In genomic region chr5:125106191-125106590, GRCm38 (mm10) we compare ENCODE assay signal across 8 mouse cellular contexts.
A peak's percentile ranks its signal among the peaks of the same experiment; 100 is the strongest.
DNase-seq lines count a peak whose midpoint lies in the region; ATAC-seq lines count a peak whose summit lies in the region.

No protein-coding gene starts in this region.

- no peaks in the 10 kb centered on the region for H3K27me3 ChIP-seq in heart, embryonic 12.5 days (replicated peaks)
- H3K27me3 ChIP-seq in megakaryocyte, embryonic 14.5 days (replicated peaks), result peaks cover 52% of the 10 kb centered on the region
- H3K27me3 ChIP-seq in hindbrain, embryonic 16.5 days (replicated peaks; ENCODE audit: control insufficient read depth, insufficient read depth, low read length), result no peaks in the 10 kb centered on the region
- H3K27me3 ChIP-seq in neural tube, embryonic 15.5 days (replicated peaks), result no peaks in the 10 kb centered on the region

- H3K4me3 ChIP-seq in heart, embryonic 12.5 days, result no peak overlapping the region
- H3K4me3 ChIP-seq in megakaryocyte, embryonic 14.5 days (replicated peaks), result peak overlapping the region; percentile 90
- no peak overlapping the region for H3K4me3 ChIP-seq in hindbrain, embryonic 16.5 days (ENCODE audit: low read length)
- no peak overlapping the region for H3K4me3 ChIP-seq in neural tube, embryonic 15.5 days (replicated peaks)

- peaks cover 70% of the 10 kb centered on the region for H3K36me3 ChIP-seq in heart, embryonic 12.5 days
- H3K36me3 ChIP-seq in megakaryocyte, embryonic 14.5 days (replicated peaks; ENCODE audit: low read length), result peaks cover 81% of the 10 kb centered on the region
- peaks cover 26% of the 10 kb centered on the region for H3K36me3 ChIP-seq in hindbrain, embryonic 16.5 days (ENCODE audit: control insufficient read depth, insufficient read depth, low read length)
- peaks cover 38% of the 10 kb centered on the region for H3K36me3 ChIP-seq in neural tube, embryonic 15.5 days

- H3K9ac ChIP-seq in heart, embryonic 12.5 days, result no peak overlapping the region
- no peak overlapping the region for H3K9ac ChIP-seq in hindbrain, embryonic 16.5 days (ENCODE audit: low read depth, low read length)
- no peak overlapping the region for H3K9ac ChIP-seq in neural tube, embryonic 15.5 days (replicated peaks)

- H3K4me1 ChIP-seq in heart, embryonic 12.5 days (replicated peaks), result peaks cover 65% of the 10 kb centered on the region
- H3K4me1 ChIP-seq in megakaryocyte, embryonic 14.5 days, result peaks cover 70% of the 10 kb centered on the region
- H3K4me1 ChIP-seq in hindbrain, embryonic 16.5 days (ENCODE audit: control insufficient read depth, insufficient read depth, low read depth, low read length), result peaks cover 31% of the 10 kb centered on the region
- peaks cover 60% of the 10 kb centered on the region for H3K4me1 ChIP-seq in neural tube, embryonic 15.5 days

- no peak overlapping the region for H3K4me2 ChIP-seq in heart, embryonic 12.5 days
- no peak overlapping the region for H3K4me2 ChIP-seq in hindbrain, embryonic 16.5 days (ENCODE audit: low read length)
- H3K4me2 ChIP-seq in neural tube, embryonic 15.5 days, result no peak overlapping the region

- H3K27ac ChIP-seq in heart, embryonic 12.5 days (ENCODE audit: poor library complexity, severe bottlenecking), result no peak overlapping the region
- H3K27ac ChIP-seq in hindbrain, embryonic 16.5 days (ENCODE audit: low read depth, low read length), result no peak overlapping the region
- H3K27ac ChIP-seq in neural tube, embryonic 15.5 days (replicated peaks), result no peak overlapping the region

- no peaks in the 10 kb centered on the region for H3K9me3 ChIP-seq in heart, embryonic 12.5 days (replicated peaks)
- H3K9me3 ChIP-seq in megakaryocyte, embryonic 14.5 days, result peaks cover 9% of the 10 kb centered on the region; the same call in 1 of the 2 replicates
- no peaks in the 10 kb centered on the region for H3K9me3 ChIP-seq in hindbrain, embryonic 16.5 days (ENCODE audit: control insufficient read depth, low read length)
- no peaks in the 10 kb centered on the region for H3K9me3 ChIP-seq in neural tube, embryonic 15.5 days (replicated peaks)

- ATAC-seq in heart, embryonic 12.5 days (ENCODE audit: insufficient number of reproducible peaks, low FRiP score), result no peak
- peak; percentile 94 for ATAC-seq in inflammation-experienced regulatory T-cells, adult 6 months
- ATAC-seq in hindbrain, embryonic 16.5 days, result no peak
- ATAC-seq in neural tube, embryonic 15.5 days (ENCODE audit: low FRiP score), result no peak

- WGBS in heart, embryonic 12.5 days, result 72% methylated on average over 16 of the region's 16 CpGs
- 85% methylated on average over 16 of the region's 16 CpGs for WGBS in hindbrain, embryonic 16.5 days
- 89% methylated on average over 16 of the region's 16 CpGs for WGBS in neural tube, embryonic 15.5 days

- peak; percentile 98 for DNase-seq in heart, adult 11 months
- peak; percentile 72 for DNase-seq in CD4-positive, CD25-positive, alpha-beta regulatory T cell, adult 2 months (ENCODE audit: low read depth, low spot score)
- DNase-seq in cerebellum, adult 9-10 months, result peak; percentile 70
